Mouse (Mus musculus) thymus, postnatal 0 days (tissue): ENCODE data around the gene Fgfr2. TPM values are rescaled to one million over a fixed set of nuclear protein-coding genes. Genes with fewer than 3 reads are reported as not detected.
A peak's percentile ranks its signal among the peaks of the same experiment; 100 is the strongest.

Experiments used
- DNase-seq: peaks from one replicate; pipeline ENCODE4 v3.0.0-alpha.2; 2015; ENCODE audit warnings: low spot score
- polyA plus RNA-seq: library from polyadenylated mRNA; unstranded; fragments of >200 nt; fragmentation: Nextera tagmentation; extraction: Ambion mirVana; gene quantifications from 2 replicates; pipeline ENCODE4 v1.2.1, GENCODE M21; 2015

Gene Fgfr2
- polyA plus RNA-seq, 1 experiment from 2014 or later, result 23.6 TPM

- DNase-seq, result no peak
Observed at GRCm38 (mm10) chr7:132891561-132892310, 231.4 kb downstream of the Fgfr2 start.

DNA sequence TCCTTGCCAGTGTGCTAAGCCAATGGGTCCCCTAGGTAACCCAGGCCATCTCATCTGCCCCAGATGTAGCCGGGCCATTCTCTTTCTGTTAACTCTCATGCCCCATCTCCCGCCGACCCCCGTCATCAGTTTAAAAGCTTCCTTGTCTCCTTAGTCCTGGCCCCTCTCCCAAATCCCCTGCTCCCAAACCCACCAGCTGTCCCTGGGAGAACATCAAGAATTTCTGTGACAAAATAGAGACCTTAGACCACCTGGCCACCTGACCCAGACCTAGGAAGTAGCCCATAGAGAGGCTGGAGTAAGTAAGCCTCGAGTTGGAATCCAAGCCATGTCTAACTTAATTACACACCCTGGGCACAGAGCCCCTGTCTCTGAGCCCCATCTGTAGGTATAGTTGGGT lies 232.9 kb downstream of the Fgfr2 start:
- DNase-seq, result no peak

DNA sequence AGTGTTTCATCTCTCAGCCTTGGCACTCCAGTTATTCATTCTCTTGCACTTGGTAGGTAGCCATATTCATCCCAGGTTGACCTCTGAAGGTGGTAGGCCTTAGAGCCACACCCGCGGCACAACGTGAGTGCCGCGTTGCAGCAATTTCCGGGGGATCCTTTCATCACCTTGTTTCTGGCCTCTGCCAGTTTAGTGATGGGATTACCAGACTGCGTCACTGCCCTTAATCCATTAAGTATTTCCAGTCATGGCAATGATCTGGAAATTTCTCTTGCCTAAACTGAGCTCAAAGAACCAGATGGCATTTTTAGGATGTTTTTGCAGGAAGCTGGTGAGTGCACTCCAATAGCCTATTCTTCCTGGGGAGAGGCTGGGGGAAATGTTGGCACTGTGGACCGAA lies 233.5 kb downstream of the Fgfr2 start:
- DNase-seq, result no peak

DNA sequence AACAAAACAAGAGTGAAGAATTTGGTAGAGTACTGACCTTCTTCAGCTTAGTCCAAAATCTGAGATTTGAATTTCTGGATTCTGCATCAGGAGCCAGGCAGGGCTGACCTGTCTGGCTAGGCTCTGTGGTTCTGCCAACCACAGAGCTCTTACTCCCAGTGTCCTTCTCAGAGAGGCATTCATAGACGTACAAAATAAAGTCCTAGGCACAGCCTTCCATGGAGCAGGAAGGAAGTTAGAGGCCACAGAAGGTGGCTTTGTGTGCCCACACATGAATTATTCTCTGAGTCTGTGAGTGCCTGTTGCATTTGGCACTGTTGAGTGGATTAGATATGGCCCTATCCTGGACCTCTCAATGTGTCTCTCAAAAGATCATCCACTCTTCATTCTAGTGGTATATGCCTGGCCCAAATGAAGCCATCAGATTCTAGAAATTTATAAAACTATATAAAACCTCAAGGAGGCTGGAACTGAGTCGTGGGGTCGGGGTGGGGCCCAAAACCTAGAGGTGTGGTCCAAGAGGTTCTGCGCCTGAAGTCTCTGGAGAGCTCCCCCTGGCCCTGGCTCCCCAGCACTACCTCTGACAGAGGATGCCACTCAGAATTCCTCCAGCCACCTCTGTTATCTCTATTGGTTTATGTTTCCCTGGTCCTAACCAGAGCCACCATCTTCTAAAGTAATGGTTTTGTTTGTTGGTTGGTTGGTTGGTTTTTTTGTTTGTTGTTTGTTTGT lies 234.5 kb downstream of the Fgfr2 start:
- no peak for DNase-seq

DNA sequence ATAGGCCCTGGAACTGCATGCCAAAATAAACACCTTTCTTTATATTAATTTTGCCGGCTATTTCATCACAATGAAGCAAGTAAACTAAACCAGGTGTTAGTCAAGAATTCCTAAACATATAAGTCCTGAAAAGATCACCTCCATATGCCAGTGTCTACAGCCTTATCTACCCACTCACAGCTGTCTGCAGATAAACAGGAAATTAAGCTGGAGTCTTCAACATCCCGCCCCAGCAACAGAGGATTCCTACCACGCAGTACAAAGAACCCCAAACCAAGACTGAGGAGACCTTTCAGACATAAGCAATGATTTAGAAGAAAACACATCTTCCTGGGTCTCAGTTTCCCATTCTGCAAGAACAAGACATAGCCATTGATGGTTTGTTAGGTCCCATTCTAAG lies 235.1 kb downstream of the Fgfr2 start:
- DNase-seq, result no peak

- DNase-seq, result peak; percentile 10
Observed at GRCm38 (mm10) chr7:132887019-132887804, 235.9 kb downstream of the Fgfr2 start.

DNA sequence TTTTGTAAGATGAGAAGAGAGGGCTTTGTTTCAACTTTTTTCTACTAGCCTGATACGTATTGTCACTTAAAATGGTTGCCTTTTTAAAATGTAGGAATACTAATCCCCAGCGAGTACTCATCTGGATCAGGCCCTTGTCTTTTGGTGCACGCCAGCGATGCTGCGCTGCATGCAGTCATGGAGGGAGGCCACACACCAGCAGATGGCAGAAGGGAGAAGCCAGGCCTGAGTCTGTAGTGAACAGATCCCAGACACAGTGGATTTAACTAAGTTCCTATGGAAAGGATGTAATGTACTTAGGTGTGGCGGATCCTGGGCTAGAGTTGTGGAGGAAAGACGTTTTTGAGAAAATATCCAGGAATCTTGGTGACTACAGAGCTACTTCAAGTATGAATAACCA lies 239.1 kb downstream of the Fgfr2 start:
- no peak for DNase-seq

- peak; percentile 53 for DNase-seq
Observed at GRCm38 (mm10) chr7:132882343-132882742, 240.8 kb downstream of the Fgfr2 start.

- no peak for DNase-seq
Observed at GRCm38 (mm10) chr7:132880276-132880675, 242.9 kb downstream of the Fgfr2 start.

- DNase-seq, result no peak
Observed at GRCm38 (mm10) chr7:132875391-132876086, 247.6 kb downstream of the Fgfr2 start.

DNA sequence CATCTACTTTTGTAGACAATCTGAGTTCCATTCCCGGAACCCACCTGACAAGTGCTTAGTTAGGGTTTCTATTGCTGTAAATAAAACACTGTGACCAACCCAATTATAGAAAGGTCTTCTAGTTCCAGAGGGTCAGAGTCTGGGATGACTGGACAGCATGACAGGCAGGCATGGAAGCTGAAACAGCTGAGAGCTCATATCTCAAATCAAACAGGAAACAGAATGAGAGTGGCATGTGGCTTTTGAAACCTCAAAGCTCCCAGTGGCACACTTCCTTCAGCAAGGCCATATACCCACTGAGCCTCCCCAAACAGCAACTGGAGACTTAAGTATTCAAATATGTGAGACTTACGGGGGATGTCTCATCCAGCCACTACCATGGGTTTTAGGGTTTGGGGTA lies 250.1 kb downstream of the Fgfr2 start:
- DNase-seq, result peak; percentile 26

GRCm38 (mm10) chr7:132866316-132866715 lies 256.8 kb downstream of the Fgfr2 start:
- no peak for DNase-seq

GRCm38 (mm10) chr7:132859042-132859958 lies 263.9 kb downstream of the Fgfr2 start, which contains the start of gene Abraxas2:
TSS of gene Abraxas2 (plus strand) at chr7:132859225.
- peak; percentile 91 for DNase-seq

DNA sequence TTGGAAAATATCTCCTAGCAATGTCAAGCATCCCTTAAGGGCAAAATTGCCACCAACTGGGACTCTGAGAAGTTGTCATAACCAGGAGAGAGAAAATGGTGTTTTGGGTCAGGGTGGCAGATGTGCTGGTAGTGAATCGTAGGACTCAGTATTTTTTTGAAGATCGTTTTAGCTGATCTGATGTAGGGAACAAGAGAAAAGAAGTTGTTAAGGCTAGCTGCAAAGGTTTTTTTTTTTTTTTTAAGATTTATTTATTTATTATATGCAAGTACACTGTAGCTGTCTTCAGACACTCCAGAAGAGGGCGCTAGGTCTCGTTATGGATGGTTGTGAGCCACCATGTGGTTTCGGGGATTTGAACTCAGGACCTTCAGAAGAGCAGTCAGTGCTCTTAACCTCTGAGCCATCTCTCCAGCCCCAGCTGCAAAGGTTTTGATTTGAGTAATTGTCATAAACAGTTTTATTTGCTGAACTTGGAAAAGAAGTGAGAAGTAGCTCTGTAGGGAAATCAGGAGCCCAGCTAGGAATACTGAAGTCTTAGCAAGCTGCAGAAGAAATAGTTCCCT lies 265.0 kb downstream of the Fgfr2 start:
- DNase-seq, result peak; percentile 13

- no peak for DNase-seq
Observed at GRCm38 (mm10) chr7:132856083-132856482, 267.1 kb downstream of the Fgfr2 start.

DNA sequence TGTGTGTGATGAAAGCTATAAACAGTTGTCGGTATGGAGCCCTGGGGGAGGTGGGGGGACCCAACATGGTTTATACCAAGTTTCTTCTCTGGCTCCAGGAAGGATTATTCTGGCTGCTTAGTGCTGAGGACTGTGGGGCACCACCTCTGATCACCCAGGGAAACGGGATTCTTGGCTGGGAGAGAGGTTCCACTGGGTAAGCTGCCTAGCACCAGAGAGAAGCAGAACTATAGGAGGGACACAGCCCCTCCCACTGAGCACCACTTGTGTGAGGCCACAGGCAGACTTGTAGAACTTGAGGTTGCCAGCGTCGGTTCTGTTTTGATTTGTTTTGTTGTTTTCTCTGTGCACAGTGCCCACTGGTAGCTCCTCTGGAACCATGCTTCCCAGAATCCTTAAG lies 269.2 kb downstream of the Fgfr2 start:
- DNase-seq, result no peak

- DNase-seq, result no peak
Observed at GRCm38 (mm10) chr7:132853361-132853760, 269.8 kb downstream of the Fgfr2 start.

GRCm38 (mm10) chr7:132852173-132852844 lies 270.8 kb downstream of the Fgfr2 start, which contains the start of gene Eef1akmt2:
TSS of gene Eef1akmt2 (minus strand) at chr7:132852673.
- peak; percentile 83 for DNase-seq

DNA sequence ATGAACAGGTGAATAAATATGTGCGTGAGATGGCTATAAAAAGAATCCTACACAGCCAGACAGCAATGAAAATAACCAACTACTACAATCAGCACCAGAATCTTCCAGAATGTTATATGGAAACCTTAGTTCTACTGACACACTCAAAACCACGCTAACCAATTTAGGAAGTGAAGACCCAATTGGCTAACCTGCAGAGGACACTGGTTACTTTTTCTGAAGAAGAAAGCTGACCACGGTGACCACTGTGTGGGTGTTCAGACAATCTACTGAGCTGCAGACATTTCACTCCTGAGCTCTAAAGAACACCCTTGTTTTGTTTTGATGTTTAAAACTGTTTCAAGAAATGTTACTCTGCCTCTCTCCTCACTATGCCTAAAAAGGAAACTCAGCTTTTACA lies 280.0 kb downstream of the Fgfr2 start:
- no peak for DNase-seq
